Mouse (Mus musculus): ENCODE results near the gene Gm2035.
"Not testable (repeated sequence)": the region's sequence is repeated elsewhere in the genome, so short reads cannot be mapped to it uniquely, and the experiment has no call there.

Gm2035 gene

DNA sequence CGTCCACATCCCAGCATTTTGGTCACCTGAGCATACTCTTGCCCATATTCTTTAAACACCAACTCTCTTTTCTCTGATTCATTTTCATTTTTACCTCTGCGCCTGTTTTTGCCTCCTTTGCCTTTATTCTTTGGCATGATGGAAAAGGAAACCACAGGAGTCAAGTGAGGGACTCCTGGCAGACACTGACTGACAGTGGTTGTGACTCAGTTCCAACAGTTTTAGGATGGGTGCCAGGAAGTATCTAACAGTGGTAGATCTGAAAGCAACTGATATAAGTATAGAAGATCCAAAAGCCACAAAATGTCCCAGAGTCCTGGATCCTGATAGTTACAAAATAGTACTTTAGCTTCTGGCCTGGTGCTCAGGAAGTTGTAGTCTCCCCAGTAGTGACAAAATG is at the start of gene Gm2035:
Gene Gm2035 (minus strand): TSS at position 137 of the 400 bp plus-strand sequence.
- not testable (repeated sequence) for DNase-seq (ENCODE audit: low read depth)

DNA sequence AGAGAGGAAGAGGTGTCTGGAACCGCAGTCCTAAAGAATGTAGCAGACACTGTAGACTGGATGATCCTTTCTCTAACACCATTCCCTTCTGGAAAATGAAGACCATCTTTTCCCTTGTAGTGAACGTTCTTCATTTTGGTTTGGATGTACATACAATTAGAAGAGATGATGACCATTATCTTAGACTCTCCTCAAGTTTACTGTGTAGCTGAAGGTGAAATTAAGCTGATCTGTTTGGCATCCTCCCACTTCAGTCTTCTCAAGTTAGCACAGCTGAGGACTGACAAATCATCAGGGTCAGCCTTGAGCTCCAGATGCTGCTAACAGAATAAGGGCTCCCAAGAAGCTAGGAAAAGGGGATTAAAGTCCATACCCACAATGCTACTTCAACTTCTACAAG is 34.1 kb upstream of the Gm2035 start, which contains the start of gene Gm2042:
Gene Gm2042 (plus strand): TSS at position 301 of the 400 bp plus-strand sequence.
- not testable (repeated sequence) for DNase-seq (ENCODE audit: low read depth)

DNA sequence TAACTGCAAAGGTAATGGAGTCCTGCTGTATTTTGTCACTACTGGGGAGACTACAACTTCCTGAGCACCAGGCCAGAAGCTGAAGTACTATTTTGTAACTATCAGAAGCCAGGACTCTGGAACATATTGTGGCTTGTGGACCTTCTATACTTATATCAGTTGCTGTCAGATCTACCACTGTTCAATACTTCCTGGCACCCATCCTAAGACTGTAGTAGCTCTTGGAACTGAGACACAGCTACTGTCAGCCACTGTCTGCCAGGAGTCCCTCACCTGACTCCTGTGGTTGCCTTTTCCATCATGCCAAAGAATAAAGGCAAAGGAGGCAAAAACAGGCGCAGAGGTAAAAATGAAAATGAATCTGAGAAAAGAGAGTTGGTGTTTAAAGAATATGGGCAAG is 24.6 kb downstream of the Gm2035 start, which contains the start of gene Gm2022:
Gene Gm2022 (plus strand): TSS at position 301 of the 400 bp plus-strand sequence.
- DNase-seq (ENCODE audit: low read depth), result not testable (repeated sequence)

DNA sequence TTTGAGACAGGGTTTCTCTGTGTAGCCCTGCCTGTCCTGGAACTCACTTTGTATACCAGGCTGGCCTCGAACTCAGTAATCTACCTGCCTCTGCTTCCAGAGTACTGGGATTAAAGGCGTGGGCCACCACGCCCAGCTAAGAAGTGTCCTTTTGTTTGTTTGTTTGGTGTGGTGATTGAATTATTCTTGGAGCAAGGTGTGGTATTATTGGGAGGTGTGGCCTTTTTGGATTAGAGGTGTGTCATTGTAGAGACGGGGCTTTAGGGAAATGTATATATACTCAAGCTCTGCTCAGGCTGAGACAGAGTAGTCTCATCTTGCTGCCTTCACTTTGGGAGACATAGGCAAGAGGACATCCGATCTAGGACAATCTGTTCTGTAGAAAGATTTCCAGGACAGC is 45.9 kb downstream of the Gm2035 start, which contains the start of gene Gm2016:
Gene Gm2016 (plus strand): TSS at position 301 of the 400 bp plus-strand sequence.
- not testable (repeated sequence) for DNase-seq (ENCODE audit: low read depth)

Measured in c-Kit-positive CD71-negative TER-119-negative erythroid progenitor cells, embryonic 14.5 days (primary cell).